Mouse (Mus musculus) ES-Bruce4 (cell line): Measurements from ENCODE around the gene Lingo2.

Experiments used
- CTCF ChIP-seq: IDR thresholded peaks from one replicate; pipeline ENCODE4 v1.8.1; 2011; ENCODE audit warnings: low read depth, low read length
- EP300 ChIP-seq: IDR thresholded peaks from 2 replicates; pipeline ENCODE4 v1.6.1; 2011; ENCODE audit warnings: low read depth, low read length; ENCODE audit not compliant: insufficient read depth
- POLR2A ChIP-seq: IDR thresholded peaks from one replicate; pipeline ENCODE4 v1.8.1; 2011; ENCODE audit warnings: low read length; ENCODE audit not compliant: insufficient read depth

- TF ChIP-seq CTCF = no peak
- no peak for TF ChIP-seq POLR2A
- no peak for TF ChIP-seq EP300
These were observed 374.7 kb downstream of the Lingo2 start for GRCm38 (mm10) chr4:36576801-36577200.
